Mouse (Mus musculus): ENCODE results near the gene Slc25a26.
"Not testable (repeated sequence)": the region's sequence is repeated elsewhere in the genome, so short reads cannot be mapped to it uniquely, and the experiment has no call there.

GRCm38 (mm10) chr6:94558603-94559002 lies 58.5 kb downstream of the Slc25a26 start:
- TF ChIP-seq EP300 (optimal IDR thresholded peaks at IDR 0.05); CTCF (IDR thresholded peaks at IDR 0.05; ENCODE audit: low read depth): not testable (repeated sequence)
